Mouse (Mus musculus): ENCODE measurements at regions not wholly inside any gene's neighbourhood (a gene's known extent, or its start where the extent isn't known, plus 50 kb on each side); places are given as distances from the start of the nearest gene placed in this dataset.

- no peak for DNase-seq (ENCODE audit: low spot score in 2 of 2)
Measured at GRCm38 (mm10) chr15:6183627-6184026, 116.0 kb upstream of the Dab2 start.

GRCm38 (mm10) chr15:6191845-6192244, 107.7 kb upstream of the Dab2 start:
- DNase-seq (ENCODE audit: low spot score in 2 of 2): no peak

- no peak for DNase-seq (ENCODE audit: low spot score in 2 of 2)
Measured at GRCm38 (mm10) chr15:6207239-6207638, 92.3 kb upstream of the Dab2 start.

GRCm38 (mm10) chr15:6209301-6209700, 90.3 kb upstream of the Dab2 start:
- DNase-seq (ENCODE audit: low spot score in 2 of 2): no peak

GRCm38 (mm10) chr15:6218087-6218486, 81.5 kb upstream of the Dab2 start:
- no peak for DNase-seq (ENCODE audit: low spot score in 2 of 2)

GRCm38 (mm10) chr15:6225227-6225626, 74.4 kb upstream of the Dab2 start:
- DNase-seq (ENCODE audit: low spot score in 2 of 2): no peak

- DNase-seq (ENCODE audit: low spot score in 2 of 2): no peak
Measured at GRCm38 (mm10) chr15:6230618-6231017, 69.0 kb upstream of the Dab2 start.

- DNase-seq (ENCODE audit: low spot score in 2 of 2): no peak
Measured at GRCm38 (mm10) chr15:6231308-6232103, 68.1 kb upstream of the Dab2 start.

- DNase-seq (ENCODE audit: low spot score in 2 of 2): no peak
Measured at GRCm38 (mm10) chr15:6233621-6234020, 66.0 kb upstream of the Dab2 start.

- DNase-seq (ENCODE audit: low spot score in 2 of 2): no peak
Measured at GRCm38 (mm10) chr15:6236583-6236982, 63.0 kb upstream of the Dab2 start.

GRCm38 (mm10) chr15:6237726-6238125, 61.9 kb upstream of the Dab2 start:
- no peak for DNase-seq (ENCODE audit: low spot score in 2 of 2)

GRCm38 (mm10) chr15:6238133-6238532, 61.5 kb upstream of the Dab2 start:
- peak; percentile 79 to 91 for DNase-seq (ENCODE audit: low spot score in 2 of 2)

- DNase-seq (ENCODE audit: low spot score in 2 of 2): no peak
Measured at GRCm38 (mm10) chr15:6238755-6239154, 60.8 kb upstream of the Dab2 start.

- no peak for DNase-seq (ENCODE audit: low spot score in 2 of 2)
Measured at GRCm38 (mm10) chr15:6242132-6242531, 57.5 kb upstream of the Dab2 start.

- DNase-seq (ENCODE audit: low spot score in 2 of 2): no peak
Measured at GRCm38 (mm10) chr15:6244401-6244800, 55.2 kb upstream of the Dab2 start.

- no peak for DNase-seq (ENCODE audit: low spot score in 2 of 2)
Measured at GRCm38 (mm10) chr15:6245950-6246894, 53.4 kb upstream of the Dab2 start.

- DNase-seq (ENCODE audit: low spot score in 2 of 2): no peak
Measured at GRCm38 (mm10) chr15:6248470-6248869, 51.1 kb upstream of the Dab2 start.
